Mouse (Mus musculus) heart, adult 2 months (tissue): ENCODE measurements around the gene Coro1c.

Experiments
- EP300 ChIP-seq: fragments of 200-500 bp; IDR thresholded peaks from 2 replicates; pipeline ENCODE4 v1.6.1; 2011; ENCODE audit warnings: low read depth, low read length, control low read depth; ENCODE audit not compliant: insufficient read depth
- POLR2A ChIP-seq: fragments of 200-500 bp; IDR thresholded peaks from 2 replicates; pipeline ENCODE4 v1.6.1; 2011; ENCODE audit warnings: mild to moderate bottlenecking, low read depth, low read length, control low read depth; ENCODE audit not compliant: insufficient read depth

- TF ChIP-seq EP300 = no peak
- no peak for TF ChIP-seq POLR2A
Observed at GRCm38 (mm10) chr5:113812638-113813037, 95.9 kb downstream of the Coro1c start.
